Mouse (Mus musculus): ENCODE measurements around the gene Tcf20. TPM values are rescaled to one million over a fixed set of nuclear protein-coding genes. Genes with fewer than 3 reads are reported as not detected.

Gene Tcf20
- polyA plus RNA-seq, 1 experiment = 108 TPM

DNA sequence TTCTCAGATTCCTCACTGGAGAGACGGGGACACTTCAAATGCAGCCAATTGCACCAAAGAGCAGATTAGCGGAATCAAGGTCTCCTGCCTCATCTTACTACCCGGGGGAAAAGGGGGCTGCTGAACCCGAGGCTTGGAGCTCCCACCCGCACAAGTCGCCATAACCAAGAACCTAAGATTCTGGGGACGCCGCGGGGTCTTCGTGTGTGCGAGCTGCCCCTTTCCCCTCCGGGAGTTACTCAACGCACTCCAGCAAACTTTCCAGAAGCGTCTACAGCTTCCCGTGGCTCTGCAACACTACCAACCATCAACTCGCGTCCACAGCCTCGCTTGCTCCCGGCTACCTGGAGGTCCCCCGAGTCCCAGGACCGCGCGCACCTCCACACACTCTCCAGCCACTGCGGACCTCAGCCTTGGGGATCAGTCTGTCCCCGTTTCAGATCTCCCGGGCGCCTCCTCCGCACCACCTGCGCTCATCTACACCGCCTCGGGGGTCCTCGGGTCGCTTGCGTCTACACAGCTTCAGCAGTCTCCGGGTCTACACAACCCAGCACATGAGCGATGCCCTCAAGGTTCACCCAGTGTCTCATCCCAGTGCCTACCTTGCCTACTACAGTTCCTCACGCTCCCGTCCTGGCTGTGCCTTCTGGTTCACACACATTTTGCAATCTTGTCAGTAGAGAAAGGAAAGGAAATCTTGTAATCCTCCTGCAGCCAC lies 499 bp downstream of the Tcf20 start:
- H3K4me1 ChIP-seq (ENCODE audit: control insufficient read depth, insufficient read depth, low read length) = no peaks in the 10 kb centered on the region
- H3K9ac ChIP-seq (ENCODE audit: low read depth, poor library complexity, severe bottlenecking) = peak overlapping the region; percentile 48
- TF ChIP-seq EP300 (IDR thresholded peaks at IDR 0.05; ENCODE audit: insufficient read depth, low read depth, low read length) (no peak), POLR2A (IDR thresholded peaks at IDR 0.05; ENCODE audit: insufficient read depth, low read length) (no peak), CTCF (IDR thresholded peaks at IDR 0.05; ENCODE audit: low read depth, low read length) (no peak)
- peak overlapping the region; percentile 78 for H3K4me3 ChIP-seq (ENCODE audit: low read depth, low read length)
- H3K36me3 ChIP-seq (ENCODE audit: control insufficient read depth, insufficient read depth, low read length, poor library complexity, severe bottlenecking) = no peaks in the 10 kb centered on the region
- H3K9me3 ChIP-seq (replicated peaks; ENCODE audit: control insufficient read depth, insufficient read depth, low read length, poor library complexity, severe bottlenecking) = no peaks in the 10 kb centered on the region
- 0 out of 2 replicates have a peak, but pooled peaks cover 2% of the 10 kb centered on the region for H3K27me3 ChIP-seq (ENCODE audit: control insufficient read depth, insufficient read depth, low read length, poor library complexity, severe bottlenecking)
- no peak overlapping the region for H3K27ac ChIP-seq (ENCODE audit: insufficient read depth, low read length)

DNA sequence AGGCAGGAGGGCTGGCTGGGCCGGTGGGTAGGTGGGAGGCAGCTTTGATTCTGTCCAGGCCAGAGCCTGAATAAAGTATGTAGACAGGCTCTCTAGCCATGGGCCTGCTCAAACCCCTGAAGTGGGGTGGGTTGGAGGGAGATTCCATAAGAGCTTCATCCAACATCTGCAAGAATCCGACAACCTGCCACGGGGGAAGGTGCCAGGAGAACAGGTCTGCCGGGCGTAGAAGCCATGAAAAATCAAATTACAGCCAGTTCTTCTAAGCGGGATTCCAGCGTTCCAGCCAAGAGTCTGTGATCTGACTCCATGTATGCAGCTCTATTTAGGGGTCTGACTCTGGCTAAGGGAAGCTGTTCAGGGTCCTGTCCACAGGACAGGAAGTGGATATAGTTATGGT lies 3.1 kb downstream of the Tcf20 start:
- Histone ChIP-seq H3K27ac (ENCODE audit: insufficient read depth, low read length) (no peak overlapping the region), H3K27me3 (ENCODE audit: control insufficient read depth, insufficient read depth, low read length, poor library complexity, severe bottlenecking) (0 out of 2 replicates have a peak, but pooled peaks cover 2% of the 10 kb centered on the region), H3K9me3 (replicated peaks; ENCODE audit: control insufficient read depth, insufficient read depth, low read length, poor library complexity, severe bottlenecking) (no peaks in the 10 kb centered on the region), H3K9ac (ENCODE audit: low read depth, poor library complexity, severe bottlenecking) (no peak overlapping the region), H3K4me1 (ENCODE audit: control insufficient read depth, insufficient read depth, low read length) (no peaks in the 10 kb centered on the region), H3K4me3 (ENCODE audit: low read depth, low read length) (no peak overlapping the region), H3K36me3 (ENCODE audit: control insufficient read depth, insufficient read depth, low read length, poor library complexity, severe bottlenecking) (no peaks in the 10 kb centered on the region)
- TF ChIP-seq CTCF (IDR thresholded peaks at IDR 0.05; ENCODE audit: low read depth, low read length) = no peak
- no peak for TF ChIP-seq POLR2A (IDR thresholded peaks at IDR 0.05; ENCODE audit: insufficient read depth, low read length)
- no peak for TF ChIP-seq EP300 (IDR thresholded peaks at IDR 0.05; ENCODE audit: insufficient read depth, low read depth, low read length)

DNA sequence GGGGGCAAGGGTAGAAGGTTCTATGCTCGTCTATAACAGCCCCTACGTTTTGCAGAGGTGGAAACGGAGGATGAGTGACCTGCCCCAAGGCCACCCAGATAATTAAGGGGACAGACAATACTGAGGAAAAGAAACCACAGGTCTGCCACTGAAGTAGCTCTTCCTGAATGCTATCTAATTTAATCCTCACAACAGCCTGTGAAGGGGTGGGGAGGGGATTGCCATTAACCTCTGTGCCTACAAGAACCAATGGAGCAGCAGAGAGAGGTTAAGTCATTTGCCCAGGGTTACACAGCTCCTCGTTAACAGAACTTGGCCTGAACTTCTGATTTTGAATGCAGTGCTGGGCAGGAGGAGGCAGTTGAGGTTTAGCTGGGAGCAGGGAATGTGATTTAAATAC lies 3.6 kb downstream of the Tcf20 start:
- 0 out of 2 replicates have a peak, but pooled peaks cover 2% of the 10 kb centered on the region for H3K27me3 ChIP-seq (ENCODE audit: control insufficient read depth, insufficient read depth, low read length, poor library complexity, severe bottlenecking)
- H3K9me3 ChIP-seq (replicated peaks; ENCODE audit: control insufficient read depth, insufficient read depth, low read length, poor library complexity, severe bottlenecking) = no peaks in the 10 kb centered on the region
- H3K9ac ChIP-seq (ENCODE audit: low read depth, poor library complexity, severe bottlenecking) = no peak overlapping the region
- TF ChIP-seq CTCF (IDR thresholded peaks at IDR 0.05; ENCODE audit: low read depth, low read length) = no peak
- TF ChIP-seq EP300 (IDR thresholded peaks at IDR 0.05; ENCODE audit: insufficient read depth, low read depth, low read length) = no peak
- no peak for TF ChIP-seq POLR2A (IDR thresholded peaks at IDR 0.05; ENCODE audit: insufficient read depth, low read length)
- no peaks in the 10 kb centered on the region for H3K4me1 ChIP-seq (ENCODE audit: control insufficient read depth, insufficient read depth, low read length)
- no peaks in the 10 kb centered on the region for H3K36me3 ChIP-seq (ENCODE audit: control insufficient read depth, insufficient read depth, low read length, poor library complexity, severe bottlenecking)
- no peak overlapping the region for H3K4me3 ChIP-seq (ENCODE audit: low read depth, low read length)
- H3K27ac ChIP-seq (ENCODE audit: insufficient read depth, low read length) = no peak overlapping the region

- Histone ChIP-seq H3K4me3 (ENCODE audit: low read depth, low read length) (no peak overlapping the region), H3K9ac (ENCODE audit: low read depth, poor library complexity, severe bottlenecking) (no peak overlapping the region), H3K9me3 (replicated peaks; ENCODE audit: control insufficient read depth, insufficient read depth, low read length, poor library complexity, severe bottlenecking) (no peaks in the 10 kb centered on the region), H3K4me1 (ENCODE audit: control insufficient read depth, insufficient read depth, low read length) (no peaks in the 10 kb centered on the region), H3K27me3 (ENCODE audit: control insufficient read depth, insufficient read depth, low read length, poor library complexity, severe bottlenecking) (0 out of 2 replicates have a peak, but pooled peaks cover 2% of the 10 kb centered on the region), H3K27ac (ENCODE audit: insufficient read depth, low read length) (no peak overlapping the region), H3K36me3 (ENCODE audit: control insufficient read depth, insufficient read depth, low read length, poor library complexity, severe bottlenecking) (no peaks in the 10 kb centered on the region)
- no peak for TF ChIP-seq EP300 (IDR thresholded peaks at IDR 0.05; ENCODE audit: insufficient read depth, low read depth, low read length)
- no peak for TF ChIP-seq CTCF (IDR thresholded peaks at IDR 0.05; ENCODE audit: low read depth, low read length)
- TF ChIP-seq POLR2A (IDR thresholded peaks at IDR 0.05; ENCODE audit: insufficient read depth, low read length) = no peak
Observed at GRCm38 (mm10) chr15:82983416-82984026, 4.2 kb downstream of the Tcf20 start.

- no peak overlapping the region for H3K27ac ChIP-seq (ENCODE audit: insufficient read depth, low read length)
- 0 out of 2 replicates have a peak, but pooled peaks cover 2% of the 10 kb centered on the region for H3K27me3 ChIP-seq (ENCODE audit: control insufficient read depth, insufficient read depth, low read length, poor library complexity, severe bottlenecking)
Observed at GRCm38 (mm10) chr15:82982724-82983415, 4.8 kb downstream of the Tcf20 start.

More at GRCm38 (mm10) chr15:82982724-82983415, 4.8 kb downstream of the Tcf20 start:
- TF ChIP-seq EP300 (IDR thresholded peaks at IDR 0.05; ENCODE audit: insufficient read depth, low read depth, low read length) (no peak), POLR2A (IDR thresholded peaks at IDR 0.05; ENCODE audit: insufficient read depth, low read length) (no peak), CTCF (IDR thresholded peaks at IDR 0.05; ENCODE audit: low read depth, low read length) (no peak)
- no peaks in the 10 kb centered on the region for H3K4me1 ChIP-seq (ENCODE audit: control insufficient read depth, insufficient read depth, low read length)
- H3K36me3 ChIP-seq (ENCODE audit: control insufficient read depth, insufficient read depth, low read length, poor library complexity, severe bottlenecking) = no peaks in the 10 kb centered on the region
- no peaks in the 10 kb centered on the region for H3K9me3 ChIP-seq (replicated peaks; ENCODE audit: control insufficient read depth, insufficient read depth, low read length, poor library complexity, severe bottlenecking)
- no peak overlapping the region for H3K4me3 ChIP-seq (ENCODE audit: low read depth, low read length)
- no peak overlapping the region for H3K9ac ChIP-seq (ENCODE audit: low read depth, poor library complexity, severe bottlenecking)

Data from ES-Bruce4 (cell line).